Mouse (Mus musculus) myocyte (in vitro differentiated cells): ENCODE measurements at regions not wholly inside any gene's neighbourhood (a gene's known extent, or its start where the extent isn't known, plus 50 kb on each side); places are given as distances from the start of the nearest gene placed in this dataset.
A peak's percentile ranks its signal among the peaks of the same experiment; 100 is the strongest.

Source experiments
- CEBPB ChIP-seq: IDR thresholded peaks from 2 replicates; pipeline ENCODE4 v1.6.1; 2011; ENCODE audit warnings: mild to moderate bottlenecking, moderate library complexity; ENCODE audit not compliant: poor library complexity, insufficient read depth, severe bottlenecking
- E2F4 ChIP-seq: IDR thresholded peaks from one replicate; pipeline ENCODE4 v1.6.1; 2011; ENCODE audit warnings: mild to moderate bottlenecking, control low read depth, moderate library complexity; ENCODE audit not compliant: insufficient read depth
- MAX ChIP-seq: IDR thresholded peaks from one replicate; pipeline ENCODE4 v1.6.1; 2011; ENCODE audit warnings: low read depth, mild to moderate bottlenecking, control low read depth
- MYOD1 ChIP-seq, 3 experiments: IDR thresholded peaks; one replicate each; pipeline ENCODE4 v1.6.1; 2011; ENCODE audit warnings: control low read depth in 2 of 3, low read depth in 2 of 3, mild to moderate bottlenecking in 2 of 3, moderate library complexity in 1 of 3; ENCODE audit not compliant: insufficient read length in 2 of 3, control insufficient read depth in 1 of 3
- MYOG ChIP-seq, 3 experiments: IDR thresholded peaks; one replicate each; pipeline ENCODE4 v1.6.1; 2011; ENCODE audit warnings: control low read depth in 2 of 3, low read depth in 2 of 3, mild to moderate bottlenecking in 2 of 3; ENCODE audit not compliant: insufficient read length in 2 of 3, control insufficient read depth in 1 of 3, insufficient read depth in 1 of 3
- POLR2A ChIP-seq: IDR thresholded peaks from one replicate; pipeline ENCODE4 v1.6.1; 2011; ENCODE audit warnings: low read depth, mild to moderate bottlenecking, control low read depth, moderate library complexity; ENCODE audit not compliant: insufficient read length
- POLR2AphosphoS2 ChIP-seq: IDR thresholded peaks from one replicate; pipeline ENCODE4 v1.6.1; 2011; ENCODE audit warnings: low read depth, control low read depth; ENCODE audit not compliant: insufficient read length
- REST ChIP-seq: IDR thresholded peaks from one replicate; pipeline ENCODE4 v1.6.1; 2011; ENCODE audit warnings: mild to moderate bottlenecking, control low read depth, moderate library complexity; ENCODE audit not compliant: insufficient read depth, insufficient read length
- SRF ChIP-seq: IDR thresholded peaks from one replicate; pipeline ENCODE4 v1.6.1; 2011; ENCODE audit warnings: low read depth; ENCODE audit not compliant: control insufficient read depth, insufficient read length
- TCF12 ChIP-seq: IDR thresholded peaks from one replicate; pipeline ENCODE4 v1.6.1; 2011; ENCODE audit warnings: mild to moderate bottlenecking, control low read depth; ENCODE audit not compliant: poor library complexity, insufficient read depth, severe bottlenecking
- TCF3 ChIP-seq: IDR thresholded peaks from one replicate; pipeline ENCODE4 v1.6.1; 2011; ENCODE audit warnings: low read depth, control low read depth; ENCODE audit not compliant: insufficient read length
- USF1 ChIP-seq: IDR thresholded peaks from one replicate; pipeline ENCODE4 v1.6.1; 2011; ENCODE audit warnings: low read depth, mild to moderate bottlenecking, control low read depth, moderate library complexity

GRCm38 (mm10) chr14:64568689-64569088 lies 464.6 kb downstream of the Prss52 start:
- TF ChIP-seq MYOG (IDR thresholded peaks at IDR 0.05; ENCODE audit: control insufficient read depth in 1 of 3, insufficient read depth in 1 of 3, insufficient read length in 2 of 3, low read depth in 2 of 3), result no peak
- no peak for TF ChIP-seq POLR2A
- TF ChIP-seq MAX, result no peak
- no peak for TF ChIP-seq TCF3
- no peak for TF ChIP-seq E2F4
- TF ChIP-seq MYOD1 (IDR thresholded peaks at IDR 0.05; ENCODE audit: control insufficient read depth in 1 of 3, insufficient read length in 2 of 3, low read depth in 2 of 3), result no peak
- TF ChIP-seq POLR2AphosphoS2, result no peak
- peak; percentile 94 for TF ChIP-seq REST
- no peak for TF ChIP-seq SRF
- no peak for TF ChIP-seq USF1
- no peak for TF ChIP-seq TCF12
- no peak for TF ChIP-seq CEBPB
